Mouse (Mus musculus): ENCODE results near the gene Fpr-rs4. TPM values are rescaled to one million over a fixed set of nuclear protein-coding genes. Genes with fewer than 3 reads are reported as not detected.

Fpr-rs4 gene
- polyA plus RNA-seq (2012): not detected in 2 replicates

DNA sequence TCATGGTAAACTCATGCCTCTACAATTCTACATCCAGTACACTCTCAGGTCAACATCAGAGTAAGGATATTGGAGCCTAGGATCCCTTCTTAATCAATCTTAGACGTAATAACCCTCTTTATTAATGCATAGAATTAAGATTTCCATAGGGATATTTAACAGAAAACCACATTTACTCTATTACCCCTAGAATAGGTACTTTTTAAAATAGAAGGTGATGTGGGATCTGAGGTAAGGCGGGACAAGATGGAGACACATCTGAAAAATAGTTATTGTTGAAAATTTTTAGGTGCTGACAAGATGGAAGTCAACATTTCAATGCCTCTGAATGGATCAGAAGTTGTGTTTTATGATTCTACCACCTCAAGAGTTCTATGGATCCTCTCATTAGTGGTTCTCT, at the start of gene Fpr-rs4:
Fpr-rs4 (plus strand) TSS at position 301 of the 400 bp plus-strand sequence.

DNA sequence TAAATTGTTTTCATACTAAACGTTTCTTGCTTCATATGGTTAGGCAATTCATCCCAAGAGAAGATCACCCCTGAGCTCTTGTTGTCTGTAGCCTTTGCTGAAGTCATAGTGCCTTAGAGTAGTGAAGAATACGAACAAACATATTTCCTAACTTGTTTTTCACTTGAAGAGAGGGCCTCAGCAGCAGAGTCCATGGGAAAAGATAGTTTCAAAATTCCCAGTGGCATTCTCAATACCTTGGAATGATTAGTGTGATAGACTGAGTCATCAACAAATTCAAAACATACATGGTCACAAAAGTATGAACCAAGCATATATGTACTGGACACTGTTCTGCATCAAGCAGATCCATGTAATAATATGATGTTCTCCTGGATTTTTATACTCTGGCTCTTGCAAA, 27.6 kb downstream of the Fpr-rs4 start, which contains the start of gene Vmn2r124:
Vmn2r124 (plus strand) TSS at position 301 of the 400 bp plus-strand sequence.

Other genes with a start within 250 kb of the Fpr-rs4 start
- gene Spaca6, start 194.6 kb upstream of the Fpr-rs4 start, polyA plus RNA-seq (2012): 1.9 and 2.1 TPM in 2 replicates
- gene Has1, start 166.5 kb upstream of the Fpr-rs4 start, polyA plus RNA-seq (2012): not detected in 2 replicates
- 0.33 TPM in 1 of 2 replicates, not detected in the other for gene Fpr1, start 137.8 kb upstream of the Fpr-rs4 start, polyA plus RNA-seq (2012)
- gene Fpr2, start 133.9 kb upstream of the Fpr-rs4 start, polyA plus RNA-seq (2012): 0.08 and 0.15 TPM in 2 replicates
- 0.04 TPM in 1 of 2 replicates, not detected in the other for gene Fpr3, start 133.9 kb upstream of the Fpr-rs4 start, polyA plus RNA-seq (2012)
- not detected in 2 replicates for gene Vmn2r124, start 27.7 kb downstream of the Fpr-rs4 start, polyA plus RNA-seq (2012)
- gene Vmn2r91, start 63.3 kb downstream of the Fpr-rs4 start, polyA plus RNA-seq (2012): not detected in 2 replicates
- gene Vmn2r92, start 130.2 kb downstream of the Fpr-rs4 start, polyA plus RNA-seq (2012): not detected in 2 replicates

Measured in megakaryocyte-erythroid progenitor cell, adult 5 weeks (primary cell).